Mouse (Mus musculus): ENCODE measurements around the gene Obp2a.
"Not testable (repeated sequence)": the region's sequence is repeated elsewhere in the genome, so short reads cannot be mapped to it uniquely, and the experiment has no call there.

The Obp2a gene

DNA sequence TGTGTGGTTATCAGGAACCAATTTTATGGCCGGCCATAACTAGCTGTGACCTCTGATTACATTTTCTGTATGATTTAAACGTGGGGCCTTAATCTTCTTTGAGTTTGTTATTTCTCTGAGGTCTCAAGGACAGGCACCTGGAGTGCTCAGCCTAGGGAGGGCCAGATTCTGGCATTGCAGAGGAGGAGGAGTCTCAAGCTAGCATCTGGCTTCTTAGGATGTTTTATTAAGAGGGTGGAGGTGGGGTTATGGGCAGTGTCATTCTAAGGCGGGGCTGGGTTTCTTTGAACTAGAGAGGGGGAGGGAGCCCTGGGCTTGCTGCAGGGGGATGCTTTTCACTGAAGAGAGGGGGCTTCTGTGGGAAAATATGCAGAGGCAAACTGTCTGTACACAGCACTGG is 11.8 kb downstream of the Obp2a start:
- DNase-seq: not testable (repeated sequence)

DNA sequence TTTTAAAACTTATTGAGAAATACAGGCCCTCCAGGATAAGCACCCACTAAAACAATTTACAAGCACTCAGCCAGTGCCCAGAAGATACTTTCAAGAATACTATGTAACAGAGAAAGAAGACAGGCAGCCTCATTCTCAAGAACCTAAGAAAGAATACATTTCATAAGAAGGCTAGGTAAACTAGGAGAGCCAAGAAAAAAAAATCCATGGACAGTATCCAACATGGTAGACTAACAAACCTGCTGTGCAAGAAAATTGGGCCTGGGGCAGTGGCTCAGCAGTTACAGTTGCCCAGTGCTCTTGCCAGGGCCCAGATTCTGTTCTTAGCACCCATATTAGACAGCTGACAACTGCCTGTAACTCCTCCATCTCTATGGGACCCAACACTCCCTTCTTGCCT is 17.4 kb downstream of the Obp2a start:
- DNase-seq: no peak

DNA sequence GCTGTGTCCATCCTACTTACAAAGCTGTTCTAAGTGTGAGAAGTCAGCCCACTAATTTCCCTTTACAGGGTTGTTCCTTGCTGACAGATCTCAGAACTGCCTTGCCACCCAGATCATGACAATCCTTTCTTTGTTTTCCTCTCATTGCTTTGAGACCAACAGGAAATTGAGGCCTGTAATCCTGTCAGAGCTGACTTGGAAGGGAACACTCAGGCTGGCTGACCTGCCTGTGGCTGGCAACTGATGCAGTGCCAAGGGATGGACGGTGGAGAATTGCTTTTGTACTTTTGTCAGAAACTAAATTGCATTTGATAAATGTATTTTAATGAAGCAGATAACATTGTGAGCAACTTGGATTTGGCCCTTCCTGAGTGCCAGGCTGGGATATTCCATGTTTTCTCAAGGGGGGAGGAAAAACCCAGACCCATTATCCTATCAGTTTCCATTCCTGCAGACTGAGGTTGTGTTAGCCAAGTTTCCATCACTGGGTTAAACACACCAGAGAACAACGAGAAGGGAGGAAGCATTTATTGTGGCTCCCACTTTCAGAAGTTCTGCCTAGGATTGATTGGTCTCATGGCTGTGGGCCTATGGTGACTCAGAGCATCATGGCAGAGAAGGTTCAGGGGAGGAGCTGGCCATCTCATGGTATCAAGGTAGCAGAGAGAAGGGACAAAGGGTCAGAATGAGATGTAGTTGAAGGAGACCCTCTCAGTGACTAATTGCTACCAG is 33.5 kb downstream of the Obp2a start:
- no peak for DNase-seq

DNA sequence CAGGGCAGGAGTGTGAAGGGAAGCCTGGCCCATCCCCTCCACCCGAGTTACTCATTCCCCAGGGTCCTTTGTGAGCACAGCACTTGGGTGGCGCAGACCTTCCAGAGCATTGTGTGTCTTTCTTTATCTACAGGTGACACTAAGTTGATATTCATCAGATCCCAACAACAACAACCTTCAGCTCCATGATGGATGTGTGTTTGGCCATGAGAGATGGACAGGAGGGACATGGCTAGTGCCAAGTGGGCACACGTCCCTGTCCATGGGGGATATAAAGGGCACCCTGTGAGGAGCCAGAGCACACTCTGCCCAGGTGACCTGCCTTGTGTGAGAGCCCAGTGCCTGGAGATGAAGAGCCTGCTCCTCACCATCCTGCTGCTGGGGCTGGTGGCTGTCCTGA is 36.9 kb downstream of the Obp2a start, which contains the start of gene Obp2b:
Gene Obp2b (plus strand): TSS at position 301 of the 400 bp plus-strand sequence.
- not testable (repeated sequence) for DNase-seq

DNA sequence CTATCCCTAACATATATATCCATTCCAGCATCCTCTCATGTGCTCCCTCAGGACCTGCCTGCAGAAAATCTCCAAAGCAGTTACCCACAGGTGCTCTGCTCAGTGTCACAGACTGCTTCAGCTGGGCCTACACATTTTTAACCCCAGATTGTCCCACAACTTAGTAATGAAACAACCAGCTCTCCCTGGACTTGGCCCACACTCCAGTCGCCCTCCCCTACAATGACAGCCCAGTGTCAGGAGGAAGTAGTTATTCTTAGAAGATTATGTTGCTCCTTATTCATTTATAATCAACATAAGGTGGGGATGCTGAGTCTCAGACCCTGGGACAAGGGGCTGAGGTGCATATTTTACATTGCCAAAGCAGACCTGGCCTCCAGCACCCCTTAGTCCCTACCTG is 41.8 kb downstream of the Obp2a start:
- no peak for DNase-seq

Measured in lung, postnatal 4 days (tissue).